Mouse (Mus musculus) WW6 (cell line): Measurements from ENCODE around the gene Mphosph6.

Experiments used
- DNase-seq: peaks from one replicate; pipeline ENCODE4 v3.0.0-alpha.2; 2013; ENCODE audit warnings: low read depth, low spot score

Mphosph6 gene

DNA sequence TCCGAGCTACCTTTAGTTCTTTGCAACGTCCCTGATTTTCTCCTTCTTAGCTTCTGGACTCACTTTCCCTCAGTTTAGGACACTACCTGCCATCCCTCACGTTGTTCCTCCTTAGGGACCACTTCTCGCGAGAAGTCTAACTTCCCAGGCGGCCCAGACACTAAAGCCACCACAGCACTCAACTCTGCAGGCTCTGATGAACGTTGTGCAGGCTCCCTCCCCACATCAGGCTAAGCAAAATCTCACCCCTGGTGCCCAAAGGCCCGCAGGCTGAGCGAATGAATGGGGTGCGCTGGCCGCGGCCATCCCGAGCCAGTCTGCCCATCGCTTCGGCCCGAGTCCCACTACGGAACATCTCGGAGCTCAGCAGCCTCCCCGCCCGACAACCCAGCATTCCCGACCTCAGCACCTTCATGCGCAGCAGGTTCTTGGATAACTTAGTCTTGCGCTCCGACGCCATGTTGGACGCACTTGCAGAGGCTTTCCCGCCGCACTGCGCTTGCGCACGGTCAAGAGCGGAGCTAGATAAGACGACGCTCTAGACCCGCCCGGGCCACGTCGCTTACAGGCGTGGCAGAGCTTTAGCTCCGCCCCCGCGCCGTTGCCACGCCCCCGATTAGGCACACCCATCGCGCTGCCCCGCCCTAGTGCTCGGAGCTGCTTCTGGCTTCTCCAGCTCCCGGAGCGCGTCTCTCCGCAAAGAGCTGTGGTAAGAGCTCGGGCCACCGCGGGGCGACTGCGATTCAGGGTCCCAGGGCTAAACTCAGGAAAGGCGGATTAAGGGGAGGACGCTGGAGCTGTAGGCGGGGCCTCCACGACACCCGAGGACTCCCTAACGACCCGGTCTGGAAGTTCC, at the start of gene Mphosph6:
TSS of gene Mphosph6 (minus strand) at position 501 of the 856 bp plus-strand sequence.
- peak; percentile 97 for DNase-seq

GRCm38 (mm10) chr8:117850420-117850819, 48.7 kb upstream of the Mphosph6 start:
- no peak for DNase-seq

DNA sequence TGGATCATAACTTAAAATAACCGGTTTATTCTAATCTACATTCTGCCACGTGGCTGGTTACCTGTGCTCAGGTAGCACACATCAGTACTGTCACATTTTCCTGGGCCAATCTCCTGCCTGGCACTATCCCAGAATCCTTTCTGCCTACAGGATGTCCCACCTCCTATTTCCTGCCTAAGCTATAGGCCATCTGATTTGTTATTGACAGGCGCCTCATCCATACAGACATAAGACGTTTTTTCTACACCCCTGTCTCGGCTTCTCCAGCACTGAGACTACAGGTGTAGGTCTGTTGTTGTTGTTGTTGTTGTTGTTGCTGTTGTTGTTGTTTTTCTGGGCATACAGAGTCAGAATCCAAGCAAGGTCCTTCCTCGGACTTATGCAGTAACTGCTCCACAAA, 46.1 kb upstream of the Mphosph6 start:
- DNase-seq = no peak

DNA sequence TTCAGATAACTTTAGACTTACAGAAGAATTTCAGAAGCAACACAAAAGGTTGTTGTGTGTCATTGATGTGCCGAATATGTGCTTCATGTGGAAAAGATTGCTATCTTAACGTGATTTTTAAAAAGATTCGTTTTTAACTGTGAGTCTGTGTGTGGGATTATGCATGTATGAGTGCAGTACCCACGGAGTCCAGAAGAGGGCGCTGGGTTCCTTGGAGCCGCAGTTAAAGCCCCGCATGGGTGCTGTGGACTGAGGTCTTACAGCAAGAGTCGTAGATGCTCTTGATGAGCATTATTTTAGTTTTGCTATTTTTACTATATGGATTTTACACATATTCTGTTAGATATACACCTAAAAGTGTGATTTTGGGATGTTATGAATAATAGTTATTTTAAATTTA, 42.0 kb upstream of the Mphosph6 start:
- DNase-seq = no peak

DNA sequence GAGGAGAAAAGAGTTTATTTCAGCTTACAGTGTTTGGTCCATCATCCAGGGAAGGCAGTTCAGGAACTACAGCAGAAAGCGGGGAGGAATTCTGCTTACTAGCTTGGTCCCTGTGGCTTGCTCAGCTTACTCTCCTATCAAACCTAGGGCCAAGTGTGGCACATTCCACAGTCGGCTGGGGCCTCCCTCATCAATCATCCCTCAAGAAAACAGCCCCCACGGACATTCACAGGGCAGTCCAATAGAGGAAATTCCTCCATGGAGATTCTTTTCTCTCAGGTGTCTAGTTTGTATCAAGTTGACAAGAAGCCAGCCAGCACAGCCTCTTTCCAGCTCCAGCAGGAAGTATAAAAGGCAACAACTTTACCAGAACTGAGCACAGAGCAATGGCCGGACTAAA, 11.8 kb upstream of the Mphosph6 start:
- DNase-seq = no peak

- no peak for DNase-seq
Measured at GRCm38 (mm10) chr8:117810676-117811075, 8.9 kb upstream of the Mphosph6 start.

DNA sequence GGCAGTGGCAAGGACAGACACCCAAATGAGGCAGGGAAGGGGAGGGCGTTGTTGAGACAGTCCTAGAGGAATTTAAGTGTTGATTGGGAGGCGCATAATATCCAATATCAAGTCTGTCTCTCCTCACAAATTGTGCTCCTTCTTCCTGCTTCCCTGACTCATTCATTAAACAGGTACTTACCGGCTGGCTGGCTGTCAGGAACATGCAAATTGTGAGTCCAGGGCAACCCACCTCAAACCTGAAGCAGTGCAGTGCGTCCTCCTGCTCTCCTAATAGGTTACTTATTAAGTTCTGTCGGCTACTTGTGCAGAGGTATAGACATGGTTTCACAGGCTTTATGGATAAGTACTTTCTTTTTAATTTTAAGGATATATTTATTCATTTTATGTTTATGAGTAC, 3.7 kb upstream of the Mphosph6 start:
- no peak for DNase-seq

DNA sequence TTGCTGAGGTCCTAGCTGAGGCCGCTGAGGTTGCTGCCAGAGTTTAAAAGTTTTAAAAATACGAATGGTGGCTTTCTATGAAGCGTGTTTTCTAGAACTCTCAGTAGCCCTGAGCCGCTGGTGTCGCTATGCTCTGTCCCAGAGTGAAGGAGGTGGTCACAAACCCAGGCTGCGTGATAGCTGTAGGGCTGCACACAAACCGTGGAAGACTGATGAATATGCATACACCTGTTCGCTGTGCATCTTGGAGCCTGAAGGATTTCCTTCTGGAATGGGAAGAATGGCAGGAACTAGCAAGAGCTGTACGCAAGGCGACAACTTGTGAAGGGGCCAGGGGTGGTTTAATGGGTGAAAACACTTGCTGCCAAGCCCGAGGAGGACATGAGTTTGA, 551 bp upstream of the Mphosph6 start:
- DNase-seq = no peak

- DNase-seq = no peak
Measured at GRCm38 (mm10) chr8:117798066-117798465, 3.7 kb downstream of the Mphosph6 start.

GRCm38 (mm10) chr8:117796464-117796863, 5.3 kb downstream of the Mphosph6 start:
- no peak for DNase-seq

- DNase-seq = no peak
Measured at GRCm38 (mm10) chr8:117794581-117794980, 7.2 kb downstream of the Mphosph6 start.

DNA sequence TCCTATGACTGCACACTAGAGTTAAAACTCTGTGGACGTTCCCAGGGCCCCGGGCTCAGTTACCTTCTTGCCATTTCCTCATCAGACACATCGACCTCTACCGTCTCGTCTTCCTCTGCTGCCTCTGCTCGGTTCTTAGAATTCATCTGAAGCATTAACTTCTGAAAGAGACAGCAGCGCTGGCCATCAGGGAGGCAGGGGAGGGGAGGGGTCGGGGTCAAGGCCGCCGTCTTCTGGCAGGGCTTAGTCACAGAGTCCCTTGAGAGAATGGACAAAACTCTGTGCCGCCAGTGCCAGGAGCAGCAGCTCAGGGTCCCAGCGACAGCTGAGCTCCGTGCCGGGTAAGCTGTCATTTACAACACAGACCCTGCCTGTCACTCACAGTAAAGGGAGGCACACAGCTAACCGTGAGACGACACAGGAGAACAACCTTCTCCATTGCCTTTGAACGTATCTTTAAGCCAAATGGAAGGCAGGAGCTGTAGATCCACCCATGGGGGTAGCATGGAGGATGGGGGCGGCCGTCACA, 9.1 kb downstream of the Mphosph6 start:
- no peak for DNase-seq

DNA sequence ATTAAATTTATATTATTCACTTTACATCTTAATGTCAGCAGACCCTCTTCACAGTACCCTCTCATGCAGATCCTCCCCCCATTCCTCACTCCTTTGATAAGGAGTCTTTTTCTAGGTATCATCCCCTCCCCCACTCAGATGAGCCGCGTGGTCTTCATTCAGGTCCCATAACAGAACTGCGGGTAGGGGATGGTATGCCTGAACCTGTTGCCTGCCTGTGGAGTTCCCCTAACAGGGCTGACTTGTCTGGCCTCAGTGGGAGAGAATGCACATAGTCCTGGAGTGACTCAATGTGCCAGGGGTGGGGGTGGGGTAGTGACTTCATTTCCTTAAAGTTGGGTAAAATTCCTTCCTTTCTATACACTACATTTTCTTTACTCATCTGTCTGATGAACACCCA, 15.3 kb downstream of the Mphosph6 start:
- DNase-seq = no peak

DNA sequence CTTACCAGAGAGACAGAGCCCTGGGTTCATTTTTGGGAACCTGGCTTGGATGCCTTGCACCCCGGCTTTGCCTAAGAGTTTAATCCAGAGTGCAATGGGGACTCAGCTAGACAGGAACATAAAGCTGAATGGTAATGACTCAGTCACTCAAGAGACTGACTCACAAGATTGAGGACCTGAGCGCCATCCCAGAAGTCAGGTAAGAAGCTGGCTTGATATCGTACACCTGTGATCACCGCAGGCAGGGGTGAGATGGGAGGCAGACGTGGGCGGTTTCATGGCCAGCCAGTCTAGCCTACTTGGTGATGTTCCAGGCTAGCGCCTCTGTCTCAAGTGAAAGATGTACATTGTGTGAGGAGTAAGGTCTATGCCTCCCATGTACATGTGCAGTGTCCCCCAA, 18.7 kb downstream of the Mphosph6 start:
- DNase-seq = no peak

DNA sequence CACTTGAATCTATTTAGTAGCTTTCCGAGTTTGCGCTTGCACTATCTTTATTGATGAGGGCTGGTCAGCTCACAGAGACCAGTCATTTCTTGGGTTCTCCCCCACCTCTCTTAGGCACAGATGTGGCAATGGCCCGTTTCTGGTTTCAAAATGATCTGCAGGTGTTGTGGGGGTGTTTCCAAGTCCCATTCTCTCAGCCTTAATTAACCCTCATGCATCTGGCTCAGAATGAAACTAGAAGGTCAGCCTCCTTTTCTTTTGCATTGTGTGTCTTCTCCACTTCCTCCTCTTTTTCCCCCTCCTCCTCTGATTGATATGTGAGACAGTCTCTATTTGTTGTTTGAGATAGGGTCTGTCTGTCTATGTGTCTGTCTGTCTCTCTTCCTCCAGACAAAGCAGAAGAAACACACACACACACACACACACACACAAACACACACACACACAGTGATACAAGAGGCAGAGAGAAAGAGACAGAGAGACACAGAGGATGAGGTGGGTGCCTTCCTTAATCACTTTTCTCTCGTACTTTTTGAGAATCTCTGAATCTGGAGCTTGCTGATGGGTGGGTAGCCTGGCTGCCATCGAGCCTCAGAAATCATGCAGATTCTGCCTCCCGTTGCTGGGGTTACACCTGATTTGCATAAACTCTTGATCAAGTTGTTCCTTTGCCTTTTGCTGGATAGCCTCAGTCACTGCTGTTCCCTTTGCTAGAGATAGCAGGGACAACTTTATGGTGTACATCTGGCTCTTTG, 20.2 kb downstream of the Mphosph6 start:
- DNase-seq = no peak

DNA sequence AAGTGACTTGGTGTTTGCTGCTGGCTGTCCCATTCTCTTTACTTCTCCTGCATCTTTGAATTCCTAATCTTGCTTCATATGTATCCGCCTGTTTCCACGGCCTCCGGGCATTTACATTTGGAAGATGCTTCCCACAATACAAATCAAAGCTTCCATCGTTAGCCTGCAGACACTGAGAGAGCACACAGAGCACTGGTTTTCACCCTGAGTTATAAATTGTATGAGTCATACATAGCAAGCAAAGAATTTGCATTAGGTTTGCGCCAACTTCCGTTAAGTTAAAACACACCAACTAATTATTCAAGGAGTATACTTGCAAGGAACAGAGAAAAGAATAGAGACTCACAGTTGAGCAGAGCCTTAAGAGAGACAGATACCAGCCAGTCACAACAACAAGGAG, 22.4 kb downstream of the Mphosph6 start:
- DNase-seq = no peak

DNA sequence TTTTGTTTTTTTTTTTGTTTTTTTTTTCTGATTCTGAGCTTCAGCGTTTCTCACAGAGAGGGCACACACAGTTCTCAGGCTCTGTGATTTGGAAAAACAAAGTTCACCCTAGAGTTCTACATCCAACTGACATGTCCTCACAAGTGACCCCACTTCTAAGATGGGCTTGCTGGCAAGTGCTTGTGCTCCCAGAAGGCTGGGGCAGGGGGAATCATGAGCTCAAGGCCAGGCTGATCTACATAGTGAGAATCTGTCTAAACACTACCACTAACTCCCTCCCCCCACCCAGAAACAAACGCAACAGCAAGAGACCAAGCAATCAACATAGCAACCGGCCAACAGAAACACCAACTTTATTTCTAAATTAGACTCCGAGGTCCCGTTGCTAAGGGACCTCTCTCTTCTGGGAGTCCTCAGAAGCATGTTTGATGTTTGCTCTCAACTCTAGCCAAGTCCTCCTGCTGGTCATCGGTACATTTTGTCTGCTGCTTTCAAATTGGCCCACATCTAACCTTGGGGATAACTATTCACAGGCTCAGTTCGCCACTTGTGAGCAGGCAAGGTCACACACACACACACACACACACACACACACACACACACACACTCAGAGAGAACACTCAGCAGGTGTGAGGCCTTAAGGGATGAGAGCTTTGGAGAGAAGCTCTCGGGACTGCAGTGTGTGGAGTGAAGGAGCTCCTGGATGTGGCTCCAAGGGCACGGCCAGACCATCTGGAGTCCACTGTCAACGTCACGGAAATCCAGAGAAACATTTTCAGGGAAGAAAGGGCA, 23.0 kb downstream of the Mphosph6 start:
- no peak for DNase-seq

DNA sequence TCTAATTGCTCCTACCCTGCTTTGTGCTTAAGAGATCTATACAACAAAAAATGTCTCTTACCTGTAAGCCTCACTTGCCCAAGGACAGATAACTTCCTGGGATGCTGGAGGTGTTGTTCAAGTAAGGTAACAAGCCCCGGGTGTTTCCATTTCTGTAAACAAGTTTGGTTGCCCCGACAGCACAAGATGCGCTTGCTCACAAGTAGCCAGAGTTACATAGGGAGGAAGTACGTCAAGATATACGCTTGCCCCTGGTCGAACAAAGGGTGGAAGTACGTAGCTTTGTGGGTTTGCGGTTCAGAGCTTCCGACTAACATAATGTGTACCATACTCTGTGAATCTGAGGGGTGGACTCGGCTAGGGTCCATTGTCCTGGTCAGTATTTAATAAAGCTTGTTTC, 25.7 kb downstream of the Mphosph6 start:
- DNase-seq = no peak

DNA sequence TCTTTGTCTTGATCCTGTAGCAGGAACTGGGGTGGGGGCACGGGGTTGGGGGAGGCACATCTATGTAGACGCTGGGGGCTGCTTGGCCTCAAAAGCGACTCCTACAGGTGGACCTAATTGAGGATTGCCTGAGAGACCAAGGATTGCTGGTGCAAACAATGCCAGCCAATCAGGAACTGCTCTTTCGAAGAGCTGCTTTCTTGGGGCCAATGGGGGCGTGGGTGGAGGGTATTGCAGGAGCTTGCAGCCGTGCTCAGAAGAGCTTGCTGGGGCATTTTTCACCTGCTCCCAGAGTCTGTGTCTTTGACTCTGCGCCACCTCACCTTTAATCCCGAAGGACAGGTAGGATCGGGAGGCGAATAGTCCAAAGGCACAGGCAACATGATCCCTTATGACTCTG, 26.1 kb downstream of the Mphosph6 start:
- peak; percentile 67 for DNase-seq

DNA sequence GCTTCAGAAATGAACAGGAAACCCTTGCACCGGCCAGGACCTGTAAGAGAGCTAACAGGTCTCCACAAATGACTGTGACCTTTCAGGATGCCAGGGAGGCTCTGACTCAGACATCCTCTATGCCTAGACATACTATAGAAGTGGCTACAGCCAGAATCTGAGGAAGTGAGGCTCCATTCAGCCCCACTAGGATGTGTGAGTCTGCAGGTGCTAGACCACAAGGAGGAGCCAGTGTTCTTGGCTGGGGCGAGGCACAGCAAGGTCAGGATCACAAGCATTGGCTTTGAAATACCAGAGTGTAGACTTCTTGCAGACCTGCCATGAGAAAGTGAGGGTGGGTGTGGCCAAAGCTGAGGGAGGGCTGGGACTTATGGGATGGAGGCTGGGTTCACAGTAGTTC, 29.1 kb downstream of the Mphosph6 start:
- DNase-seq = peak; percentile 33

DNA sequence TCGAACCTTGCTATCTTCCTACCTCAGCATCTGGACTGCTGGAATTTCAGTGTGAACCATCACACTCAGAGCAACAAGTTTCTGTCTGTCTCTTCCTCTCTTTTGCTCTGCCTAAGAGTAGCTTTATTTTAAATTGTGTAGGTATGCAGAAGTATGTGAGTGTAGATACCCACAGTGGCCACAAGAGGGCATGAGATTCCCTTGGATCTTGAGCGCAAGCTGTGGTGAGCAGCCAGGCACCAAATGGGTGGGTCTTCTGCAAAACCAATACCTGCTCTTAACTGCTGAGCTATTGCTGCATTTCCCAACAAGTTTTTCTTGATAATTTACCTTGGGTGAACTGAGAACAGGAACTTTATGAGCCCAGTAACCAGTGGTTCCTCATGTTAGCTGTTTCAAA, 29.6 kb downstream of the Mphosph6 start:
- peak; percentile 59 for DNase-seq
